Mouse (Mus musculus) embryonic facial prominence, embryonic 11.5 days (tissue): ENCODE results near the gene Sh3glb1. TPM values are rescaled to one million over a fixed set of nuclear protein-coding genes. Genes with fewer than 3 reads are reported as not detected.

Source experiments
- ATAC-seq: fragments of 200-750 bp; cut with Nextera tagmentation; replicated peaks from 2 replicates; pipeline ENCODE4 v1.8.0; 2017; ENCODE audit warnings: low read depth; ENCODE audit not compliant: insufficient number of reproducible peaks, low FRiP score, low TSS enrichment
- DNase-seq: peaks from one replicate; pipeline ENCODE4 v3.0.0-alpha.2; 2015; ENCODE audit warnings: low spot score
- H3K27ac ChIP-seq: fragments of 300-500 bp; sonication (generic); replicated peaks from 2 replicates; pipeline ENCODE4 v1.5.1; 2014; ENCODE audit warnings: mild to moderate bottlenecking, low read depth, low read length, control low read depth
- H3K27me3 ChIP-seq: fragments of 300-500 bp; sonication (generic); 2 replicates; pipeline ENCODE4 v1.6.1; 2014; ENCODE audit warnings: mild to moderate bottlenecking, low read length, moderate library complexity, mixed read lengths; ENCODE audit not compliant: control insufficient read depth, insufficient read depth
- H3K36me3 ChIP-seq: fragments of 300-500 bp; sonication (generic); replicated peaks from 2 replicates; pipeline ENCODE4 v1.6.1; 2014; ENCODE audit warnings: low read depth, mild to moderate bottlenecking, low read length, moderate library complexity, mixed read lengths; ENCODE audit not compliant: control insufficient read depth, insufficient read depth
- H3K4me1 ChIP-seq: fragments of 300-500 bp; sonication (generic); 2 replicates; pipeline ENCODE4 v1.6.1; 2014; ENCODE audit warnings: low read length, mixed read lengths; ENCODE audit not compliant: control insufficient read depth, insufficient read depth
- H3K4me2 ChIP-seq: fragments of 300-500 bp; sonication (generic); 2 replicates; pipeline ENCODE4 v1.6.1; 2014; ENCODE audit warnings: low read depth, mild to moderate bottlenecking, control low read depth, low read length, moderate library complexity
- H3K4me3 ChIP-seq: fragments of 300-500 bp; sonication (generic); 2 replicates; pipeline ENCODE4 v1.5.1; 2014; ENCODE audit warnings: low read depth, low read length, control low read depth
- H3K9ac ChIP-seq: fragments of 300-500 bp; sonication (generic); replicated peaks from 2 replicates; pipeline ENCODE4 v1.6.1; 2014; ENCODE audit warnings: mild to moderate bottlenecking, control low read depth, low read length
- H3K9me3 ChIP-seq: fragments of 300-500 bp; sonication (generic); replicated peaks from 2 replicates; pipeline ENCODE4 v1.6.1; 2016; ENCODE audit warnings: mild to moderate bottlenecking, low read length, inconsistent platforms, mixed read lengths; ENCODE audit not compliant: control insufficient read depth
- WGBS: fragments of 180-500 bp; shearing (Covaris S2); extraction: QIAGEN DNeasy Blood & Tissue Kit; methylation state at CpG from one replicate; pipeline ENCODE4 v1.1.7; 2014; 5-methylcytosine and 5-hydroxymethylcytosine counted together
- polyA plus RNA-seq: library from polyadenylated mRNA; unstranded; fragments of >200 nt; fragmentation: Nextera tagmentation; extraction: Ambion mirVana; gene quantifications from 2 replicates; pipeline ENCODE4 v1.2.1, GENCODE M21; 2014

The Sh3glb1 gene
- polyA plus RNA-seq, 1 experiment from 2014 or later = 87.9 TPM

GRCm38 (mm10) chr3:144714126-144714525 is 6.0 kb downstream of the Sh3glb1 start:
- H3K36me3 ChIP-seq = no peaks in the 10 kb centered on the region
- H3K4me1 ChIP-seq = no peaks in the 10 kb centered on the region
- no peaks in the 10 kb centered on the region for H3K9me3 ChIP-seq
- no peak overlapping the region for H3K27ac ChIP-seq
- no peak overlapping the region for H3K4me2 ChIP-seq
- H3K27me3 ChIP-seq = no peaks in the 10 kb centered on the region
- H3K4me3 ChIP-seq = no peak overlapping the region
- 72% methylated on average over 7 of the region's 7 CpGs for WGBS
- DNase-seq (no peak), ATAC-seq (no peak)
- no peak overlapping the region for H3K9ac ChIP-seq

GRCm38 (mm10) chr3:144711607-144712206 is 8.4 kb downstream of the Sh3glb1 start:
- WGBS = 81% methylated on average over 6 of the region's 6 CpGs

GRCm38 (mm10) chr3:144708612-144709011 is 11.5 kb downstream of the Sh3glb1 start:
- Histone ChIP-seq H3K9me3 (no peaks in the 10 kb centered on the region), H3K4me1 (no peaks in the 10 kb centered on the region), H3K9ac (no peak overlapping the region), H3K4me3 (no peak overlapping the region), H3K36me3 (no peaks in the 10 kb centered on the region; the same call in 1 of the 2 replicates), H3K4me2 (no peak overlapping the region), H3K27me3 (no peaks in the 10 kb centered on the region), H3K27ac (no peak overlapping the region)
- ATAC-seq = no peak
- 93% methylated on average over 5 of the region's 5 CpGs for WGBS
- no peak for DNase-seq

More at GRCm38 (mm10) chr3:144711607-144712206, 8.4 kb downstream of the Sh3glb1 start:
- Histone ChIP-seq H3K4me2 (no peak overlapping the region), H3K27ac (no peak overlapping the region), H3K9me3 (no peaks in the 10 kb centered on the region), H3K4me1 (no peaks in the 10 kb centered on the region), H3K9ac (no peak overlapping the region), H3K4me3 (no peak overlapping the region), H3K27me3 (no peaks in the 10 kb centered on the region), H3K36me3 (no peaks in the 10 kb centered on the region; the same call in 1 of the 2 replicates)
- DNase-seq (no peak), ATAC-seq (no peak)

GRCm38 (mm10) chr3:144703959-144704358 is 16.2 kb downstream of the Sh3glb1 start:
- DNase-seq (no peak), ATAC-seq (no peak)
- Histone ChIP-seq H3K27me3 (no peaks in the 10 kb centered on the region), H3K4me2 (no peak overlapping the region), H3K4me3 (no peak overlapping the region), H3K9me3 (no peaks in the 10 kb centered on the region), H3K36me3 (peaks cover 3% of the 10 kb centered on the region), H3K27ac (no peak overlapping the region), H3K9ac (no peak overlapping the region), H3K4me1 (no peaks in the 10 kb centered on the region)
- 92% methylated on average over 6 of the region's 6 CpGs for WGBS

- Histone ChIP-seq H3K9ac (no peak overlapping the region), H3K9me3 (no peaks in the 10 kb centered on the region), H3K36me3 (peaks cover 3% of the 10 kb centered on the region), H3K27me3 (no peaks in the 10 kb centered on the region), H3K4me2 (no peak overlapping the region), H3K4me3 (no peak overlapping the region), H3K4me1 (no peaks in the 10 kb centered on the region), H3K27ac (no peak overlapping the region)
- no peak for ATAC-seq
- WGBS = 87% methylated on average over 5 of the region's 5 CpGs
- no peak for DNase-seq
Measured at GRCm38 (mm10) chr3:144698790-144699433, 21.2 kb downstream of the Sh3glb1 start.

GRCm38 (mm10) chr3:144697942-144698341 is 22.2 kb downstream of the Sh3glb1 start:
- Histone ChIP-seq H3K9ac (no peak overlapping the region), H3K27me3 (no peaks in the 10 kb centered on the region), H3K4me3 (no peak overlapping the region), H3K4me1 (no peaks in the 10 kb centered on the region), H3K9me3 (no peaks in the 10 kb centered on the region), H3K36me3 (peaks cover 3% of the 10 kb centered on the region), H3K4me2 (no peak overlapping the region), H3K27ac (no peak overlapping the region)
- WGBS = 92% methylated on average over 3 of the region's 3 CpGs
- DNase-seq = no peak
- ATAC-seq = no peak

GRCm38 (mm10) chr3:144697154-144697553 is 23.0 kb downstream of the Sh3glb1 start:
- WGBS = 70% methylated on average over 5 of the region's 5 CpGs
- H3K4me2 ChIP-seq = no peak overlapping the region
- H3K27ac ChIP-seq = no peak overlapping the region
- H3K27me3 ChIP-seq = no peaks in the 10 kb centered on the region
- DNase-seq (no peak), ATAC-seq (no peak)
- H3K4me1 ChIP-seq = no peaks in the 10 kb centered on the region
- no peak overlapping the region for H3K9ac ChIP-seq
- H3K36me3 ChIP-seq = peaks cover 3% of the 10 kb centered on the region
- no peak overlapping the region for H3K4me3 ChIP-seq
- H3K9me3 ChIP-seq = no peaks in the 10 kb centered on the region

- no peak overlapping the region for H3K4me2 ChIP-seq
- no peak overlapping the region for H3K27ac ChIP-seq
- ATAC-seq (no peak), DNase-seq (no peak)
- H3K9me3 ChIP-seq = no peaks in the 10 kb centered on the region
- no peak overlapping the region for H3K9ac ChIP-seq
- 91% methylated on average over 7 of the region's 7 CpGs for WGBS
- no peaks in the 10 kb centered on the region for H3K36me3 ChIP-seq
- no peak overlapping the region for H3K4me3 ChIP-seq
- H3K4me1 ChIP-seq = no peaks in the 10 kb centered on the region
- H3K27me3 ChIP-seq = no peaks in the 10 kb centered on the region
Measured at GRCm38 (mm10) chr3:144694941-144695340, 25.2 kb downstream of the Sh3glb1 start.
